Mouse (Mus musculus): ENCODE results near the gene Errfi1. TPM values are rescaled to one million over a fixed set of nuclear protein-coding genes. Genes with fewer than 3 reads are reported as not detected.
A peak's percentile ranks its signal among the peaks of the same experiment; 100 is the strongest.

The Errfi1 gene
- polyA plus RNA-seq, 1 experiment from 2014 or later, result 41.4 TPM

GRCm38 (mm10) chr4:150836961-150837360 is 16.8 kb upstream of the Errfi1 start:
- H3K9ac ChIP-seq (ENCODE audit: low read depth, low read length), result no peak overlapping the region
- 70% methylated on average over 12 of the region's 12 CpGs for WGBS (ENCODE audit: insufficient replicate concordance)
- no peaks in the 10 kb centered on the region for H3K4me1 ChIP-seq (ENCODE audit: control insufficient read depth, low read depth, low read length)
- H3K9me3 ChIP-seq (replicated peaks; ENCODE audit: control insufficient read depth, low read length), result no peaks in the 10 kb centered on the region
- H3K36me3 ChIP-seq (ENCODE audit: control insufficient read depth, insufficient read depth), result no peaks in the 10 kb centered on the region
- H3K4me3 ChIP-seq (ENCODE audit: low read depth, low read length), result no peak overlapping the region
- ATAC-seq (ENCODE audit: low read depth), result no peak
- no peak overlapping the region for H3K27ac ChIP-seq (ENCODE audit: low read length)
- no peaks in the 10 kb centered on the region for H3K27me3 ChIP-seq (ENCODE audit: control insufficient read depth, insufficient read depth, low read depth, low read length)
- no peak overlapping the region for H3K4me2 ChIP-seq (ENCODE audit: low read depth, low read length)

GRCm38 (mm10) chr4:150837458-150837857 is 16.3 kb upstream of the Errfi1 start:
- Histone ChIP-seq H3K4me1 (ENCODE audit: control insufficient read depth, low read depth, low read length) (no peaks in the 10 kb centered on the region), H3K36me3 (ENCODE audit: control insufficient read depth, insufficient read depth) (no peaks in the 10 kb centered on the region), H3K9me3 (replicated peaks; ENCODE audit: control insufficient read depth, low read length) (no peaks in the 10 kb centered on the region), H3K4me3 (ENCODE audit: low read depth, low read length) (no peak overlapping the region), H3K4me2 (ENCODE audit: low read depth, low read length) (no peak overlapping the region), H3K27me3 (ENCODE audit: control insufficient read depth, insufficient read depth, low read depth, low read length) (no peaks in the 10 kb centered on the region), H3K27ac (ENCODE audit: low read length) (no peak overlapping the region), H3K9ac (ENCODE audit: low read depth, low read length) (no peak overlapping the region)
- WGBS (ENCODE audit: insufficient replicate concordance), result 29% methylated on average over 6 of the region's 6 CpGs
- no peak for ATAC-seq (ENCODE audit: low read depth)

GRCm38 (mm10) chr4:150842045-150842444 is 11.7 kb upstream of the Errfi1 start:
- WGBS (ENCODE audit: insufficient replicate concordance), result 75% methylated on average over 5 of the region's 5 CpGs
- Histone ChIP-seq H3K9me3 (replicated peaks; ENCODE audit: control insufficient read depth, low read length) (no peaks in the 10 kb centered on the region), H3K9ac (ENCODE audit: low read depth, low read length) (no peak overlapping the region), H3K4me2 (ENCODE audit: low read depth, low read length) (no peak overlapping the region), H3K4me3 (ENCODE audit: low read depth, low read length) (no peak overlapping the region), H3K27ac (ENCODE audit: low read length) (no peak overlapping the region), H3K36me3 (ENCODE audit: control insufficient read depth, insufficient read depth) (no peaks in the 10 kb centered on the region), H3K27me3 (ENCODE audit: control insufficient read depth, insufficient read depth, low read depth, low read length) (no peaks in the 10 kb centered on the region), H3K4me1 (ENCODE audit: control insufficient read depth, low read depth, low read length) (no peaks in the 10 kb centered on the region)
- no peak for ATAC-seq (ENCODE audit: low read depth)

GRCm38 (mm10) chr4:150843181-150843580 is 10.5 kb upstream of the Errfi1 start:
- no peak overlapping the region for H3K4me3 ChIP-seq (ENCODE audit: low read depth, low read length)
- no peak overlapping the region for H3K27ac ChIP-seq (ENCODE audit: low read length)
- no peaks in the 10 kb centered on the region for H3K9me3 ChIP-seq (replicated peaks; ENCODE audit: control insufficient read depth, low read length)
- no peaks in the 10 kb centered on the region for H3K27me3 ChIP-seq (ENCODE audit: control insufficient read depth, insufficient read depth, low read depth, low read length)
- no peak for ATAC-seq (ENCODE audit: low read depth)
- no peak overlapping the region for H3K4me2 ChIP-seq (ENCODE audit: low read depth, low read length)
- H3K4me1 ChIP-seq (ENCODE audit: control insufficient read depth, low read depth, low read length), result no peaks in the 10 kb centered on the region
- 75% methylated on average over 7 of the region's 7 CpGs for WGBS (ENCODE audit: insufficient replicate concordance)
- H3K36me3 ChIP-seq (ENCODE audit: control insufficient read depth, insufficient read depth), result no peaks in the 10 kb centered on the region
- no peak overlapping the region for H3K9ac ChIP-seq (ENCODE audit: low read depth, low read length)

GRCm38 (mm10) chr4:150846316-150846715 is 7.4 kb upstream of the Errfi1 start:
- Histone ChIP-seq H3K4me2 (ENCODE audit: low read depth, low read length) (no peak overlapping the region), H3K9me3 (replicated peaks; ENCODE audit: control insufficient read depth, low read length) (no peaks in the 10 kb centered on the region), H3K4me3 (ENCODE audit: low read depth, low read length) (no peak overlapping the region), H3K27ac (ENCODE audit: low read length) (no peak overlapping the region), H3K36me3 (ENCODE audit: control insufficient read depth, insufficient read depth) (no peaks in the 10 kb centered on the region), H3K4me1 (ENCODE audit: control insufficient read depth, low read depth, low read length) (no peaks in the 10 kb centered on the region), H3K27me3 (ENCODE audit: control insufficient read depth, insufficient read depth, low read depth, low read length) (no peaks in the 10 kb centered on the region), H3K9ac (ENCODE audit: low read depth, low read length) (no peak overlapping the region)
- WGBS (ENCODE audit: insufficient replicate concordance), result 78% methylated on average over 8 of the region's 8 CpGs
- ATAC-seq (ENCODE audit: low read depth), result no peak

GRCm38 (mm10) chr4:150849964-150850363 is 3.8 kb upstream of the Errfi1 start:
- Histone ChIP-seq H3K9ac (ENCODE audit: low read depth, low read length) (no peak overlapping the region), H3K27ac (ENCODE audit: low read length) (no peak overlapping the region), H3K4me1 (ENCODE audit: control insufficient read depth, low read depth, low read length) (peaks cover 4% of the 10 kb centered on the region), H3K4me2 (ENCODE audit: low read depth, low read length) (no peak overlapping the region), H3K36me3 (ENCODE audit: control insufficient read depth, insufficient read depth) (no peaks in the 10 kb centered on the region), H3K4me3 (ENCODE audit: low read depth, low read length) (no peak overlapping the region), H3K9me3 (replicated peaks; ENCODE audit: control insufficient read depth, low read length) (no peaks in the 10 kb centered on the region), H3K27me3 (ENCODE audit: control insufficient read depth, insufficient read depth, low read depth, low read length) (peaks cover 10% of the 10 kb centered on the region)
- 57% methylated on average over 10 of the region's 10 CpGs for WGBS (ENCODE audit: insufficient replicate concordance)
- no peak for ATAC-seq (ENCODE audit: low read depth)

- no peaks in the 10 kb centered on the region for H3K36me3 ChIP-seq (ENCODE audit: control insufficient read depth, insufficient read depth)
- H3K4me2 ChIP-seq (ENCODE audit: low read depth, low read length), result no peak overlapping the region
- H3K27ac ChIP-seq (ENCODE audit: low read length), result no peak overlapping the region
- no peak for ATAC-seq (ENCODE audit: low read depth)
- H3K4me3 ChIP-seq (ENCODE audit: low read depth, low read length), result no peak overlapping the region
- peaks cover 19% of the 10 kb centered on the region for H3K27me3 ChIP-seq (ENCODE audit: control insufficient read depth, insufficient read depth, low read depth, low read length)
- no peak overlapping the region for H3K9ac ChIP-seq (ENCODE audit: low read depth, low read length)
- no peaks in the 10 kb centered on the region for H3K9me3 ChIP-seq (replicated peaks; ENCODE audit: control insufficient read depth, low read length)
- H3K4me1 ChIP-seq (ENCODE audit: control insufficient read depth, low read depth, low read length), result peaks cover 6% of the 10 kb centered on the region
- 70% methylated on average over 4 of the region's 4 CpGs for WGBS (ENCODE audit: insufficient replicate concordance)
Measured at GRCm38 (mm10) chr4:150850893-150851292, 2.8 kb upstream of the Errfi1 start.

- peaks cover 6% of the 10 kb centered on the region for H3K4me1 ChIP-seq (ENCODE audit: control insufficient read depth, low read depth, low read length)
- no peaks in the 10 kb centered on the region for H3K9me3 ChIP-seq (replicated peaks; ENCODE audit: control insufficient read depth, low read length)
- H3K9ac ChIP-seq (ENCODE audit: low read depth, low read length), result no peak overlapping the region
- no peak overlapping the region for H3K4me2 ChIP-seq (ENCODE audit: low read depth, low read length)
- H3K36me3 ChIP-seq (ENCODE audit: control insufficient read depth, insufficient read depth), result no peaks in the 10 kb centered on the region
- H3K27ac ChIP-seq (ENCODE audit: low read length), result no peak overlapping the region; the same call in 1 of the 2 replicates
- H3K4me3 ChIP-seq (ENCODE audit: low read depth, low read length), result no peak overlapping the region
- ATAC-seq (ENCODE audit: low read depth), result no peak
- 59% methylated on average over 8 of the region's 8 CpGs for WGBS (ENCODE audit: insufficient replicate concordance)
- H3K27me3 ChIP-seq (ENCODE audit: control insufficient read depth, insufficient read depth, low read depth, low read length), result peaks cover 23% of the 10 kb centered on the region
Measured at GRCm38 (mm10) chr4:150852045-150852444, 1.7 kb upstream of the Errfi1 start.

- Histone ChIP-seq H3K36me3 (ENCODE audit: control insufficient read depth, insufficient read depth) (no peaks in the 10 kb centered on the region), H3K4me3 (ENCODE audit: low read depth, low read length) (no peak overlapping the region), H3K4me2 (ENCODE audit: low read depth, low read length) (no peak overlapping the region), H3K9ac (ENCODE audit: low read depth, low read length) (no peak overlapping the region), H3K27ac (ENCODE audit: low read length) (peak overlapping the region; percentile 68; the same call in 1 of the 2 replicates), H3K27me3 (ENCODE audit: control insufficient read depth, insufficient read depth, low read depth, low read length) (peaks cover 23% of the 10 kb centered on the region), H3K9me3 (replicated peaks; ENCODE audit: control insufficient read depth, low read length) (no peaks in the 10 kb centered on the region), H3K4me1 (ENCODE audit: control insufficient read depth, low read depth, low read length) (peaks cover 6% of the 10 kb centered on the region)
- no peak for ATAC-seq (ENCODE audit: low read depth)
- 51% methylated on average over 4 of the region's 4 CpGs for WGBS (ENCODE audit: insufficient replicate concordance)
Measured at GRCm38 (mm10) chr4:150852479-150852878, 1.2 kb upstream of the Errfi1 start.
